Mouse (Mus musculus): ENCODE results near the gene Nav1.

GRCm38 (mm10) chr1:135593560-135594278 is 13.4 kb downstream of the Nav1 start:
- TF ChIP-seq POLR2A (IDR thresholded peaks at IDR 0.05; ENCODE audit: insufficient read depth, low read depth, low read length): no peak
- no peak for TF ChIP-seq CTCF (IDR thresholded peaks at IDR 0.05; ENCODE audit: insufficient read depth, low read depth, low read length)
